Mouse (Mus musculus) lung, embryonic 16.5 days (tissue): ENCODE data around the gene Anks1b. TPM values are rescaled to one million over a fixed set of nuclear protein-coding genes. Genes with fewer than 3 reads are reported as not detected.

Experiments
- ATAC-seq: fragments of 200-750 bp; cut with Nextera tagmentation; 2 replicates; pipeline ENCODE4 v1.8.0; 2017; ENCODE audit warnings: low read depth, mild to moderate bottlenecking, moderate library complexity
- H3K27ac ChIP-seq: fragments of 300-500 bp; sonication (generic); 2 replicates; pipeline ENCODE4 v1.5.1; 2014; ENCODE audit warnings: mild to moderate bottlenecking, control low read depth, low read length
- H3K27me3 ChIP-seq: fragments of 300-500 bp; sonication (generic); 2 replicates; pipeline ENCODE4 v1.6.1; 2014; ENCODE audit warnings: low read depth, low read length, mixed read lengths; ENCODE audit not compliant: control insufficient read depth, insufficient read depth
- H3K36me3 ChIP-seq: fragments of 300-500 bp; sonication (generic); 2 replicates; pipeline ENCODE4 v1.6.1; 2014; ENCODE audit warnings: low read length; ENCODE audit not compliant: control insufficient read depth, insufficient read depth
- H3K4me1 ChIP-seq: fragments of 300-500 bp; sonication (generic); replicated peaks from 2 replicates; pipeline ENCODE4 v1.6.1; 2014; ENCODE audit warnings: low read length, mixed read lengths; ENCODE audit not compliant: control insufficient read depth, insufficient read depth
- H3K4me2 ChIP-seq: fragments of 300-500 bp; sonication (generic); 2 replicates; pipeline ENCODE4 v1.6.1; 2014; ENCODE audit warnings: low read depth, low read length, control low read depth
- H3K4me3 ChIP-seq: fragments of 300-500 bp; sonication (generic); 2 replicates; pipeline ENCODE4 v1.5.1; 2014; ENCODE audit warnings: mild to moderate bottlenecking, low read length, control low read depth
- H3K9ac ChIP-seq: fragments of 300-500 bp; sonication (generic); 2 replicates; pipeline ENCODE4 v1.6.1; 2014; ENCODE audit warnings: low read length, control low read depth
- H3K9me3 ChIP-seq: fragments of 300-500 bp; sonication (generic); 2 replicates; pipeline ENCODE4 v1.6.1; 2016; ENCODE audit warnings: low read length; ENCODE audit not compliant: control insufficient read depth
- WGBS: fragments of 180-500 bp; shearing (Covaris S2); extraction: QIAGEN DNeasy Blood & Tissue Kit; methylation state at CpG from one replicate; pipeline ENCODE4 v1.1.7; 2014; 5-methylcytosine and 5-hydroxymethylcytosine counted together
- polyA plus RNA-seq: library from polyadenylated mRNA; unstranded; fragments of >200 nt; fragmentation: Nextera tagmentation; extraction: Ambion mirVana; gene quantifications from 2 replicates; pipeline ENCODE4 v1.2.1, GENCODE M21; 2015

The Anks1b gene
- polyA plus RNA-seq, 1 experiment from 2014 or later = 0.20 TPM

GRCm38 (mm10) chr10:90974491-90974890 lies 1101.2 kb downstream of the Anks1b start:
- Histone ChIP-seq H3K27ac (no peak overlapping the region), H3K27me3 (peaks cover 5% of the 10 kb centered on the region; the same call in 1 of the 2 replicates), H3K9me3 (no peaks in the 10 kb centered on the region), H3K36me3 (no peaks in the 10 kb centered on the region), H3K4me2 (no peak overlapping the region), H3K9ac (no peak overlapping the region), H3K4me3 (no peak overlapping the region), H3K4me1 (peaks cover 6% of the 10 kb centered on the region)
- 64% methylated on average over 6 of the region's 6 CpGs for WGBS
- ATAC-seq = no peak

- H3K9me3 ChIP-seq = no peaks in the 10 kb centered on the region
- H3K36me3 ChIP-seq = no peaks in the 10 kb centered on the region
- no peaks in the 10 kb centered on the region for H3K27me3 ChIP-seq
- H3K4me1 ChIP-seq = 0 out of 2 replicates have a peak, but pooled peaks cover 3% of the 10 kb centered on the region
- H3K9ac ChIP-seq = no peak overlapping the region
- no peak overlapping the region for H3K4me2 ChIP-seq
- H3K27ac ChIP-seq = no peak overlapping the region
- H3K4me3 ChIP-seq = no peak overlapping the region
- no peak for ATAC-seq
- WGBS = 78% methylated on average over 4 of the region's 4 CpGs
These were observed 1108.5 kb downstream of the Anks1b start for GRCm38 (mm10) chr10:90981811-90982210.

GRCm38 (mm10) chr10:90983046-90983445 lies 1109.7 kb downstream of the Anks1b start:
- Histone ChIP-seq H3K36me3 (no peaks in the 10 kb centered on the region), H3K27ac (no peak overlapping the region), H3K4me1 (0 out of 2 replicates have a peak, but pooled peaks cover 3% of the 10 kb centered on the region), H3K4me3 (no peak overlapping the region), H3K27me3 (no peaks in the 10 kb centered on the region), H3K9ac (no peak overlapping the region), H3K9me3 (no peaks in the 10 kb centered on the region), H3K4me2 (no peak overlapping the region)
- WGBS = 59% methylated on average over 8 of the region's 8 CpGs
- ATAC-seq = peak; percentile 66

- Histone ChIP-seq H3K27me3 (no peaks in the 10 kb centered on the region), H3K27ac (no peak overlapping the region), H3K4me1 (no peaks in the 10 kb centered on the region), H3K4me2 (no peak overlapping the region), H3K4me3 (no peak overlapping the region), H3K9me3 (no peaks in the 10 kb centered on the region), H3K9ac (no peak overlapping the region), H3K36me3 (peaks cover 6% of the 10 kb centered on the region)
- no peak for ATAC-seq
- whole genome bisulfite sequencing = 87% methylated on average over 6 of the region's 6 CpGs
These were observed 1117.0 kb downstream of the Anks1b start for GRCm38 (mm10) chr10:90990340-90990739.

- H3K4me1 ChIP-seq = no peaks in the 10 kb centered on the region
- no peaks in the 10 kb centered on the region for H3K9me3 ChIP-seq
- H3K4me2 ChIP-seq = no peak overlapping the region
- no peaks in the 10 kb centered on the region for H3K27me3 ChIP-seq
- 89% methylated on average over 6 of the region's 6 CpGs for WGBS
- H3K36me3 ChIP-seq = peaks cover 13% of the 10 kb centered on the region
- H3K9ac ChIP-seq = no peak overlapping the region
- no peak overlapping the region for H3K27ac ChIP-seq
- no peak for ATAC-seq
- no peak overlapping the region for H3K4me3 ChIP-seq
These were observed 1118.9 kb downstream of the Anks1b start for GRCm38 (mm10) chr10:90992237-90992636.

GRCm38 (mm10) chr10:90993869-90994268 lies 1120.6 kb downstream of the Anks1b start:
- Histone ChIP-seq H3K4me3 (no peak overlapping the region), H3K9ac (no peak overlapping the region), H3K36me3 (peaks cover 13% of the 10 kb centered on the region), H3K27ac (no peak overlapping the region), H3K4me1 (no peaks in the 10 kb centered on the region), H3K9me3 (no peaks in the 10 kb centered on the region), H3K27me3 (no peaks in the 10 kb centered on the region), H3K4me2 (no peak overlapping the region)
- 82% methylated on average over 5 of the region's 5 CpGs for WGBS
- no peak for ATAC-seq

GRCm38 (mm10) chr10:90999899-91000298 lies 1126.6 kb downstream of the Anks1b start:
- no peak overlapping the region for H3K9ac ChIP-seq
- peaks cover 8% of the 10 kb centered on the region; the same call in 1 of the 2 replicates for H3K36me3 ChIP-seq
- H3K9me3 ChIP-seq = no peaks in the 10 kb centered on the region
- H3K27me3 ChIP-seq = no peaks in the 10 kb centered on the region
- H3K4me3 ChIP-seq = no peak overlapping the region
- WGBS = 80% methylated on average over 5 of the region's 5 CpGs
- no peak overlapping the region for H3K4me2 ChIP-seq
- H3K4me1 ChIP-seq = no peaks in the 10 kb centered on the region
- H3K27ac ChIP-seq = no peak overlapping the region
- no peak for ATAC-seq

GRCm38 (mm10) chr10:91001421-91001820 lies 1128.1 kb downstream of the Anks1b start:
- H3K4me2 ChIP-seq = no peak overlapping the region
- no peak overlapping the region for H3K27ac ChIP-seq
- H3K9ac ChIP-seq = no peak overlapping the region
- no peaks in the 10 kb centered on the region for H3K27me3 ChIP-seq
- 59% methylated on average over 13 of the region's 13 CpGs for WGBS
- H3K9me3 ChIP-seq = no peaks in the 10 kb centered on the region
- H3K36me3 ChIP-seq = peaks cover 4% of the 10 kb centered on the region; the same call in 1 of the 2 replicates
- ATAC-seq = peak; percentile 74
- H3K4me3 ChIP-seq = no peak overlapping the region
- no peaks in the 10 kb centered on the region for H3K4me1 ChIP-seq

- no peak overlapping the region for H3K9ac ChIP-seq
- H3K27me3 ChIP-seq = no peaks in the 10 kb centered on the region
- WGBS = 61% methylated on average over 12 of the region's 12 CpGs
- no peaks in the 10 kb centered on the region for H3K9me3 ChIP-seq
- H3K4me1 ChIP-seq = no peaks in the 10 kb centered on the region
- H3K4me2 ChIP-seq = no peak overlapping the region
- H3K36me3 ChIP-seq = peaks cover 11% of the 10 kb centered on the region; the same call in 1 of the 2 replicates
- H3K27ac ChIP-seq = no peak overlapping the region
- no peak overlapping the region for H3K4me3 ChIP-seq
- no peak for ATAC-seq
These were observed 1132.7 kb downstream of the Anks1b start for GRCm38 (mm10) chr10:91005858-91006538.
